Mouse (Mus musculus): ENCODE results near the gene Slc25a22. TPM values are rescaled to one million over a fixed set of nuclear protein-coding genes. Genes with fewer than 3 reads are reported as not detected.
"Not testable (repeated sequence)": the region's sequence is repeated elsewhere in the genome, so short reads cannot be mapped to it uniquely, and the experiment has no call there.

The Slc25a22 gene
- total RNA-seq, 2 experiments from 2014 or later: 366 to 390 TPM

DNA sequence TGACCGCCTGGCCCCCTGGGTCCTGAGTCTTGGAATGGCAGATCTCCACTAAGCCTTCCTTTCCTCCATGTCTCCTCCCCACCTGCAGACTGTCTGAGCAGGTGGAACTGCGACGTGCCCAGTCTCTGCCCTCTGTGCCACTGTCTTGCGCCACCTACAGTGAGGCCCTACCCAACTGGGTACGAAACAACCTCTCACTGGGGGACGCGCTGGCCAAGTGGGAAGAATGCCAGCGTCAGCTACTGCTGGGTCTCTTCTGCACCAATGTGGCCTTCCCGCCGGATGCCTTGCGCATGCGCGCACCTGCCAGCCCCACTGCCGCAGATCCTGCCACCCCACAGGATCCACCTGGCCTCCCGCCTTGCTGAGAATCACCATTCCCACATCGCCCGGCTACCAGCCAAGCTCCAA lies 21.6 kb upstream of the Slc25a22 start:
- DNase-seq (ENCODE audit: low spot score in 2 of 2): no peak

DNA sequence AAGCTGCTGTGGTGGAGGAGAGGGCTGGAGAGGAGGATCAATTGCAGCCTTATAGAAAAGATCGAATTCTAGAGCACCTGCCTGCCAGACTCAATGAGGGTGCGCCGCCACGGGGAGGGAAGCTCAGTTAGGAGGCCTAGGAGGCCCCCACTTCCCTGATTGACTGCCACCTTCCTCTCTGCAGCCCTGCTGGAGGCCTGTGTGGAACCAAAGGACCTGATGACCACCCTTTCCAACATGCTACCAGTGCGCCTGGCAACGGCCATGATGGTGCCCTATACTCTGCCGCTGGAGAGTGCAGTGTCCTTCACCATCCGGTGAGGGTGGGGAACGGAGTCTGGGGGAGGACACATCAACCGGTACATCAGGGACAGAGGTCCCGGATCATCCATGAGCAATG lies 21.0 kb upstream of the Slc25a22 start:
- DNase-seq (ENCODE audit: low spot score in 2 of 2): no peak

GRCm38 (mm10) chr7:141457986-141458660 lies 20.4 kb upstream of the Slc25a22 start:
- DNase-seq (ENCODE audit: low spot score in 2 of 2): no peak

DNA sequence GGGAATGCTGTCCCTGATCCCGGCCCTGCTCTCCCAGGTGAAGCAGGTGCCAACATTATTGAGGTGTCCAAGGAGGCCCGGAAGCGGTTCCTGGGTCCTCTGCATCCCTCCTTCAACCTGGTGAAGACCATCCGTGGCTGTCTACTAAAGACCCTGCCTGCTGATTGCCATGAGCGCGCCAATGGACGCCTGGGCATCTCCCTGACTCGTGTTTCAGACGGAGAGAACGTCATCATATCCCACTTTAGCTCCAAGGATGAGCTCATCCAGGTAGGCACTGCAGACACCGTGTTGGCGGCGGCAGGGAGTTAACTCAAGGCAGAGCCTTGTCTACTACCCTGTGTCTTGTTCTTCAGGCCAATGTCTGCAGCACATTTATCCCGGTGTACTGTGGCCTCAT lies 19.5 kb upstream of the Slc25a22 start:
- DNase-seq (ENCODE audit: low spot score in 2 of 2): no peak

- no peak for DNase-seq (ENCODE audit: low spot score in 2 of 2)
These were observed 19.0 kb upstream of the Slc25a22 start for GRCm38 (mm10) chr7:141456739-141457138.

DNA sequence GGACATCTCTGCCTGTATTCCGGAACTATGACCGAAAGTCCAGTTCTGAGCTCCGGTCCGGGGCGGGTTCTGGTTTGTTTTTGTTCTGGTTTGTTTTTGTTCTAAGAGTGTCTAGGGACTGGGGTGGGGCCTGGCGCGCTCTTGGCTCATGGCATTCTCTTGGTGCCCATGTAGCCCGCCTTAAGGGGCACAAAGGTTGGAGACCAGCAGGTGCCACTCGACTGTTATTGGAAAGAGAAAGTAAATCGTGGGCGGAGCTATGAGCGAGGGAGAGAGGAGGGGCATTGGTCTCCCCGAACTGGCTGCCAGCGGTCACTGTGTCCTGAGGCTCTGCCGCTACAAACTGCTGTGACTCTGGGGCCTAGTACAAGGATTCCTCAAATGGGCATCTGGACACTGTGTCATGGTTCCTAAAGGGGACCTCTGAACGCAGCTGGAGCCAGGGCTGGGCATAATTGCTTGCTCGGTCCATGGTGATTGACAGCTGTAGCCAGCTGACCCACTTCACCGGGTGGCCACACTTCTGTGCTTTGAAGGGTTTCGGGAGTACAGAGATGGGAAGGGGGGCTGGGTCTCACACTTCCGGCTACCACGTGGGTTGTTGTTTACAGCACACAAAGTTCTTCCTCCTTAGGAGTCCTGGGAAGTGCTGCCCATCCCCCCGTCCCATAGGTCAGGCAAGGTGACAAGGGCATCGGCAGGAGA lies 18.1 kb upstream of the Slc25a22 start:
- DNase-seq (ENCODE audit: low spot score in 2 of 2): peak in 1 of 2 experiments; percentile 65

DNA sequence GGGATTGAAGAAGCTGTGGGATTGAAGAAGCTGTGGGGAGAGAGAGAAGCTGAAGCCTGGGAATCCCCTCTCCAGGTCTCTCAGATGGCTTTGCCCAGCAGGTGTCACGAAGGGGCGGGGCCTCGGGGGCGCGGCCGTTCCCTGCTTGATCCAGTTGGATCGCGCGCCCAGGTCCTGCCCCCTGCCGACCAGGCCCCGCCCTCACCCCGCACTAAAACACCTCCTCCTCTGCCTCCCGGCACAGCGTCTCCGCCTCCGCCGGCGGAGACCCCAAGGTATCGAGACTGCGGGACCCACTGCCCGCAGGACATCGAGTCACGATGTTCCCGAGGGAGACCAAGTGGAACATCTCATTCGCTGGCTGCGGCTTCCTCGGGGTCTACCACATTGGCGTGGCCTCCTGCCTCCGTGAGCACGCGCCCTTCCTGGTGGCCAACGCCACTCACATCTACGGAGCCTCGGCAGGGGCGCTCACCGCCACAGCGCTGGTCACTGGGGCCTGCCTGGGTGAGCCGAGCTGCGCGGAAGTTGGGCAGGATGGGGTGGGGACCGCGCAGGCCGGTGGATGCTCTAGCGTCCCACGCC lies 17.4 kb upstream of the Slc25a22 start, which contains the start of gene Pnpla2:
Gene Pnpla2, plus strand, starts transcription at position 232 of the 585 bp plus-strand sequence.
- peak; percentile 85 to 92 for DNase-seq (ENCODE audit: low spot score in 2 of 2)

DNA sequence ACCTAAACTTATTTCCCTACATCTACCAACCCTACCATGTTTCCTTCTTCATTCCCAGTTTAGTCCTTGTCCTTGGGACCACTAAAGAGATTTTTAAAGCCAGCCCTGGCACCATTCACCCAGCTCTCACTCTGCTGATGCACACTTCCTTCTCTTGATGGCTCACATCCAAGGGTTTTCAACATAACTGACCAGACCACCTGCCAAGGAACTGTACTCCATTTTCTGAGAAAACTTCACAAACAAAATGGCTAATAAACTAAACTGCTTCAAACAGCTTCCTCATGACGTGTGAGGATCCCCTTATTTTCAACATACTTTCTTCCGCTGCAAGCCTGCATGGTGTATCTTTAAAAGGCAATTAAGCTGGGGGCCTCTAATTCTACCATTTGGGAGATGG lies 15.9 kb upstream of the Slc25a22 start:
- no peak for DNase-seq (ENCODE audit: low spot score in 2 of 2)

GRCm38 (mm10) chr7:141451928-141452327 lies 14.2 kb upstream of the Slc25a22 start:
- no peak for DNase-seq (ENCODE audit: low spot score in 2 of 2)

- DNase-seq (ENCODE audit: low spot score in 2 of 2): peak; percentile 95 to 98
These were observed 9.7 kb upstream of the Slc25a22 start, which contains the start of gene Rplp2 for GRCm38 (mm10) chr7:141447110-141447991. Gene Rplp2 (plus strand): TSS chr7:141447370.

DNA sequence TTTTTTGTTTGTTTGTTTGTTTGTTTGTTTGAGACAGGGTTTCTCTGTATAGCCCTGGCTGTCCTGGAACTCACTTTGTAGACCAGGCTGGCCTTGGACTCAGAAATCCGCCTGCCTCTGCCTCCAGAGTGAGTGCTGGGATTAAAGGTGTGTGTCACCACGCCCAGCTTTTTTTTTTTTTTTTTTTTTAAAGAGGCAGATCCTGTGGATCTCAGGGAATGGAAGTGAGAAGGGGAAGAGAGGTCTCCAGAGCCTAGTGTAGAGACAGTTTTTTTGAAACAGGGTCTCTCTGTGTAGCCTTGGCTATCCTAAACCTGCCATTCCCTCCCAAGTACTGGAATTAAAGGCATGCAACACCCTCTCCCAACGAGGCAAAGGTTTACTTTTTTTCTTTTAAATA lies 8.7 kb upstream of the Slc25a22 start:
- DNase-seq (ENCODE audit: low spot score in 2 of 2): not testable (repeated sequence)

DNA sequence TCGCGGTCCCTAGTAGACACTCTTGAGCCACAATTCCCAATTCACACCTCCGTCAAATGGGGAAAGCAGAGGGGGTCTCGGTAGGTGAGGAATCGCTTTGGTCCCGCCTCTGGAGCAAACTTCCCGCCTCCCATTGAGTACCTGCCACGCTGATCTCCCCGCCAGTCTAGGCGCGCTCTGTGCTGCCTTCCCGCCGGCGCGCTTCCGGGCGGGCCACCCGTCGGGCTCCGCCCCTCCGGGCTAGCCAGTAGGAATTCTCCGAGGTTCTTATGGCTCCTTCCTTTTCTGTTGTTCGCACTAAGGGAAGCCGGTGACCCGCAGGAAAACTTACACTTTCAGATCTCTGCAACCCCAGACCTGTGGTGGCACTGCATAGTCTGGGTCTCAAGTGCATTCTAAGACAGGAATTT lies 6.1 kb upstream of the Slc25a22 start, which contains the start of gene Pidd1:
Gene Pidd1, minus strand, starts transcription at position 198 of the 410 bp plus-strand sequence.
- no peak for DNase-seq (ENCODE audit: low spot score in 2 of 2)

- no peak for DNase-seq (ENCODE audit: low spot score in 2 of 2)
These were observed 5.6 kb upstream of the Slc25a22 start for GRCm38 (mm10) chr7:141443081-141443821.

- DNase-seq (ENCODE audit: low spot score in 2 of 2): no peak
These were observed 4.5 kb upstream of the Slc25a22 start for GRCm38 (mm10) chr7:141442199-141442598.

GRCm38 (mm10) chr7:141441460-141441859 lies 3.8 kb upstream of the Slc25a22 start:
- no peak for DNase-seq (ENCODE audit: low spot score in 2 of 2)

GRCm38 (mm10) chr7:141440613-141441012 lies 2.9 kb upstream of the Slc25a22 start:
- DNase-seq (ENCODE audit: low spot score in 2 of 2): peak in 1 of 2 experiments; percentile 72

DNA sequence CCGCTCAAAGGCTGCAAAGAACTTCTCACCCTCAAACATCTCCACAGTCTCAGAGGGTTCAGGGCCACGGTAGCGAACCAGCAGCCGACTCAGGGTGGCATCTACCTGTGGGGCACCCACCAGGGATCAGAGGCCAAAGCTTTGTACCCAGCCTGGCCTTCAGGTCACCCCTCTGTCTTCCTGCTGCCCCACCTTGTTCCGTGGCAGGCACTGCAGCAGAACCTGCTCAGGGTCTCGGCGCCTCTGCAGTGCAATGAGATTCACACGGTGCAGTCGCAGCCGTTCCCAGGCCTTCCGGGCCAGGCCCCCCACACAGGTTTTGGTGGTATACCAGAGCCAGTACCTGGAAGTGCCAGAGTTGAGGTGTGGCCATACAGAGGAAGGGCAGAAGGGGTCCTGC lies 2.1 kb upstream of the Slc25a22 start:
- no peak for DNase-seq (ENCODE audit: low spot score in 2 of 2)

GRCm38 (mm10) chr7:141439140-141439679 lies 1.5 kb upstream of the Slc25a22 start:
- no peak for DNase-seq (ENCODE audit: low spot score in 2 of 2)

- DNase-seq (ENCODE audit: low spot score in 2 of 2): no peak
These were observed 693 bp upstream of the Slc25a22 start for GRCm38 (mm10) chr7:141438201-141438968.

Data from layer of hippocampus, postnatal 14 days (tissue).